8 mouse cellular contexts compared by ENCODE assay signal in the genomic region with DNA sequence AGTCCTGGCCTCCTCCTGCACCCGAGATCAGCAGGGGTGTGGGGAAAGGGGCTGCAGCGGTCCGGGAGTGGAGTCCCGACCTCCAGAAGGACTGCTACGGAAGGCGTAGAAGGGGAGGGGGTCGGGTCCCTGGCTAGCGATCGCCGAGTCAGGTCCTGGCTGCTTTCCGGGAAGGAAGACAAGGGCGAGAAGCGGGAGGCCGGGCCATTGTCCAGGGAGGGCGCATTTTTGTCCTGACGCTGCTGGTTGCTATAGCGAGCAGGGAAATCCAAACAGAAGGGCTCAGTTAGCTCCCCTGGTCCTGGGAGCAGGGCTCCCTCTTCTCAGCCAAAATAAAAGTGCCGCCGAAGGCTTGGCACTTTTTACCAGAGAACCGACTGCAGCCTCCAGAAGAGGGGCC. TPM values are rescaled to one million over a fixed set of nuclear protein-coding genes. Genes with fewer than 3 reads are reported as not detected.
DNase-seq lines count a peak whose midpoint lies in the region; ATAC-seq lines count a peak whose summit lies in the region.
"Had no signal": no experiment of that assay in that cellular context is flagged by ENCODE, and none has a peak within 500 bp of the region (broad histone marks: within the 10 kb centered on the region; RNA-seq: fewer than 3 reads in every experiment).

No protein-coding gene starts in this region.

- peak overlapping the region; percentile 18 for H3K4me3 ChIP-seq in lung, embryonic 16.5 days (ENCODE audit: low read length)
- peak overlapping the region; percentile 35 for H3K4me3 ChIP-seq in forebrain, embryonic 11.5 days (ENCODE audit: low read depth, low read length)
- H3K4me3 ChIP-seq in midbrain, embryonic 16.5 days (ENCODE audit: low read depth, low read length), result peak overlapping the region; percentile 53
- H3K4me3 ChIP-seq: myocyte had no signal

- no peaks in the 10 kb centered on the region for H3K9me3 ChIP-seq in lung, embryonic 16.5 days (ENCODE audit: control insufficient read depth, low read length)
- H3K9me3 ChIP-seq in forebrain, embryonic 11.5 days (ENCODE audit: control insufficient read depth, low read length), result no peaks in the 10 kb centered on the region
- no peaks in the 10 kb centered on the region for H3K9me3 ChIP-seq in midbrain, embryonic 16.5 days (replicated peaks; ENCODE audit: control insufficient read depth, low read length, poor library complexity, severe bottlenecking)

- WGBS in lung, embryonic 16.5 days, result 2% methylated on average over 20 of the region's 20 CpGs
- 0% methylated on average over 20 of the region's 20 CpGs for WGBS in forebrain, embryonic 11.5 days
- WGBS in midbrain, embryonic 16.5 days, result under 1% methylated on average over 20 of the region's 20 CpGs

- H3K27me3 ChIP-seq in lung, embryonic 16.5 days (ENCODE audit: control insufficient read depth, insufficient read depth, low read depth, low read length), result peaks cover 86% of the 10 kb centered on the region
- H3K27me3 ChIP-seq in forebrain, embryonic 11.5 days (ENCODE audit: control insufficient read depth, insufficient read depth, low read length), result peaks cover 10% of the 10 kb centered on the region
- H3K27me3 ChIP-seq in midbrain, embryonic 16.5 days (ENCODE audit: control insufficient read depth, insufficient read depth, low read depth, low read length), result no peaks in the 10 kb centered on the region

- H3K9ac ChIP-seq in lung, embryonic 16.5 days (ENCODE audit: low read length), result no peak overlapping the region
- peak overlapping the region; percentile 69 for H3K9ac ChIP-seq in forebrain, embryonic 11.5 days (ENCODE audit: low read length)
- H3K9ac ChIP-seq in midbrain, embryonic 16.5 days (ENCODE audit: low read depth, low read length), result peak overlapping the region; percentile 71

- no peak overlapping the region for H3K27ac ChIP-seq in lung, embryonic 16.5 days (ENCODE audit: low read length)
- peak overlapping the region; percentile 89 for H3K27ac ChIP-seq in forebrain, embryonic 11.5 days (ENCODE audit: low read depth, low read length)
- peak overlapping the region; percentile 81 for H3K27ac ChIP-seq in midbrain, embryonic 16.5 days (ENCODE audit: low read length)

- no peak for ATAC-seq in lung, embryonic 16.5 days (ENCODE audit: low read depth)
- peak; percentile 66 for ATAC-seq in forebrain, embryonic 11.5 days (replicated peaks; ENCODE audit: low FRiP score)
- peak; percentile 53 for ATAC-seq in midbrain, embryonic 16.5 days

- H3K36me3 ChIP-seq in lung, embryonic 16.5 days (ENCODE audit: control insufficient read depth, insufficient read depth, low read length), result no peaks in the 10 kb centered on the region
- no peaks in the 10 kb centered on the region for H3K36me3 ChIP-seq in forebrain, embryonic 11.5 days (ENCODE audit: control insufficient read depth, insufficient read depth, low read length)
- no peaks in the 10 kb centered on the region for H3K36me3 ChIP-seq in midbrain, embryonic 16.5 days (ENCODE audit: control insufficient read depth, insufficient read depth, low read length)

- H3K4me2 ChIP-seq in lung, embryonic 16.5 days (ENCODE audit: low read depth, low read length), result peak overlapping the region; percentile 15
- H3K4me2 ChIP-seq in forebrain, embryonic 11.5 days (ENCODE audit: low read depth, low read length, severe bottlenecking), result peak overlapping the region; percentile 71
- peak overlapping the region; percentile 82 for H3K4me2 ChIP-seq in midbrain, embryonic 16.5 days (ENCODE audit: low read length)

- peaks cover 8% of the 10 kb centered on the region for H3K4me1 ChIP-seq in lung, embryonic 16.5 days (replicated peaks; ENCODE audit: control insufficient read depth, insufficient read depth, low read length)
- peaks cover 16% of the 10 kb centered on the region for H3K4me1 ChIP-seq in forebrain, embryonic 11.5 days (replicated peaks; ENCODE audit: control insufficient read depth, insufficient read depth, low read length)
- peaks cover 39% of the 10 kb centered on the region for H3K4me1 ChIP-seq in midbrain, embryonic 16.5 days (ENCODE audit: control insufficient read depth, insufficient read depth, low read length)

- DNase-seq in lung, postnatal 36 days, result no peak
- DNase-seq in forebrain, embryonic 11.5 days (ENCODE audit: low spot score), result peak; percentile 88
- DNase-seq in layer of hippocampus, postnatal 36 days, result peak; percentile 67 to 75
- no peak for DNase-seq in urinary bladder, adult 18-20 months (ENCODE audit: low spot score in 2 of 2)
- no peak for DNase-seq in natural killer cell, adult 2 months (ENCODE audit: low spot score in 2 of 2)

RNA-seq across cellular contexts. Expression of a gene that starts 6.8 kb away (rescaled TPM):
- 0.04 and 0.13 TPM in 2 replicates for polyA plus RNA-seq in lung, embryonic 16.5 days (2015; fragmentation: Nextera tagmentation; extraction: Ambion mirVana)
- polyA plus RNA-seq in forebrain, embryonic 11.5 days (2014; fragmentation: Nextera tagmentation; extraction: Ambion mirVana), result 26.6 and 31.8 TPM in 2 replicates
- total RNA-seq in layer of hippocampus, postnatal 36 days (2021), result 10 to 100 TPM in 1 of 2 experiments, 1 to 10 TPM in 1; 9.7 to 10.4 TPM
- polyA plus RNA-seq in midbrain, embryonic 16.5 days (2015; fragmentation: Nextera tagmentation; extraction: Ambion mirVana), result 33.4 and 35.5 TPM in 2 replicates
- polyA plus RNA-seq: myocyte had no signal

Comparison
In these comparisons a context has a peak if more than half of its experiments do, and no peak if none do; other contexts are left out.
1. H3K4me2 ChIP-seq: peak in every context shown above with its lines; median percentile 82 in midbrain, embryonic 16.5 days; 71 in forebrain, embryonic 11.5 days; 15 in lung, embryonic 16.5 days.
2. DNase-seq: peak in forebrain, embryonic 11.5 days (single experiment) and layer of hippocampus, postnatal 36 days (2 of 2); none in lung, postnatal 36 days (single experiment), urinary bladder, adult 18-20 months (0 of 2) and natural killer cell, adult 2 months (0 of 2).
3. RNA of a gene that starts 6.8 kb away (polyA plus RNA-seq): 33.4 to 35.5 TPM in midbrain, embryonic 16.5 days and 26.6 to 31.8 TPM in forebrain, embryonic 11.5 days; 0.04 to 0.13 TPM in lung, embryonic 16.5 days; every median in the first group is over 10 times any median in the second.
4. Peak in every context shown above with its lines, with median percentiles within 50 percentile points of each other: H3K4me3 ChIP-seq.